Mouse (Mus musculus) heart, adult 2 months (tissue): ENCODE measurements around the gene Olfr1260. TPM values are rescaled to one million over a fixed set of nuclear protein-coding genes. Genes with fewer than 3 reads are reported as not detected.

Experiments
- DNase-seq, 2 experiments: peaks; one replicate each; pipeline ENCODE4 v3.0.0; 2021
- H3K27ac ChIP-seq: fragments of 200-600 bp; 2 replicates; pipeline ENCODE4 v1.8.1; 2022
- H3K27me3 ChIP-seq: fragments of 200-500 bp; 2 replicates; pipeline ENCODE4 v1.6.1; 2012; ENCODE audit warnings: mild to moderate bottlenecking, low read length, inconsistent platforms, mixed read lengths; ENCODE audit not compliant: control insufficient read depth, insufficient read depth
- H3K36me3 ChIP-seq: fragments of 200-500 bp; 2 replicates; pipeline ENCODE4 v1.6.1; 2012; ENCODE audit warnings: low read length, inconsistent platforms; ENCODE audit not compliant: control insufficient read depth, insufficient read depth
- H3K4me1 ChIP-seq: fragments of 200-500 bp; 2 replicates; pipeline ENCODE4 v1.6.1; 2011; ENCODE audit warnings: low read length; ENCODE audit not compliant: control insufficient read depth, insufficient read depth
- H3K4me3 ChIP-seq: fragments of 200-600 bp; 2 replicates; pipeline ENCODE4 v1.8.1; 2022
- H3K79me2 ChIP-seq: fragments of 200-500 bp; replicated peaks from 2 replicates; pipeline ENCODE4 v1.6.1; 2012; ENCODE audit warnings: mild to moderate bottlenecking, inconsistent platforms, low read length, moderate library complexity, mixed read lengths; ENCODE audit not compliant: control insufficient read depth, insufficient read depth
- H3K9ac ChIP-seq: fragments of 200-500 bp; 2 replicates; pipeline ENCODE4 v1.6.1; 2012; ENCODE audit warnings: low read depth, mild to moderate bottlenecking, control low read depth, inconsistent platforms, low read length, mixed read lengths
- CTCF ChIP-seq: fragments of 200-600 bp; IDR thresholded peaks from 2 replicates; pipeline ENCODE4 v1.8.1; 2022; ENCODE audit warnings: antibody characterized with exemption, mild to moderate bottlenecking, moderate library complexity
- EP300 ChIP-seq: fragments of 200-500 bp; IDR thresholded peaks from 2 replicates; pipeline ENCODE4 v1.6.1; 2011; ENCODE audit warnings: low read depth, low read length, control low read depth; ENCODE audit not compliant: insufficient read depth
- POLR2A ChIP-seq: fragments of 200-500 bp; IDR thresholded peaks from 2 replicates; pipeline ENCODE4 v1.6.1; 2011; ENCODE audit warnings: mild to moderate bottlenecking, low read depth, low read length, control low read depth; ENCODE audit not compliant: insufficient read depth
- WGBS: fragments of 180-500 bp; shearing (Covaris S2); methylation state at CpG from one replicate; pipeline ENCODE4 v1.1.7; 2018; 5-methylcytosine and 5-hydroxymethylcytosine counted together
- intact Hi-C: fragments of 180-260 bp; cut with DNase I; formaldehyde crosslinking; loops from one replicate; pipeline ENCODE4 v1.15.1; 2025
- long read RNA-seq: library from polyadenylated mRNA; stranded (forward); transcript quantifications from one replicate; pipeline ENCODE4 v2.0.0, GENCODE M21; 2021
- polyA plus RNA-seq: library from polyadenylated mRNA; depleted of rRNA; stranded (reverse); fragments of >200 nt; gene quantifications from 2 replicates; pipeline ENCODE4 v1.2.3, GENCODE M21; 2012; rRNA removed
- total RNA-seq, 2 experiments: library from RNA; stranded (reverse); gene quantifications; 2 replicates each; pipeline ENCODE4 v1.2.3; 2021

Gene Olfr1260
- total RNA-seq (not detected), polyA plus RNA-seq (not detected in 2 replicates)
- long read RNA-seq: 0 reads

DNA sequence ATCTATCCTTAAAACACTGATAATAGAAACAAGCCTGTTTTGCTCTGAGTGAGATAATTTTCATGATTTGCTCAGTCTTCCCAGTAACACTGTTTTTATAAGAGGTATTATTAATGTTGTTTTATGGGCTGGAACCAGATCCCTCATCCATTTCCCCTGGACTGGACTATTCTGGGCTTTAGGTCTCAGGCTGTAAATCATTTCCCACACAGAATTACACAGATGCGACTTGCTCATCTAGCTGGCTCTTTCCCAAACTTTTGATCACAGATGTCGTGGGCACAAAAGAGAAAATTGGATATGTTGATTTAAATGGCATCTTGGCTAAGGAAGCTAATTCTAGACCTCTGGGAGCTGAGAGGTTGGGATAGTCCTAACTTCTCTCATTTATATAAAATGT is at the start of gene Olfr1260:
TSS of gene Olfr1260 (plus strand) at position 157 of the 400 bp plus-strand sequence.
- Histone ChIP-seq H3K27me3 (no peaks in the 10 kb centered on the region), H3K9ac (no peak within 1 kb of the TSS), H3K4me3 (no peak within 1 kb of the TSS), H3K4me1 (no peaks in the 10 kb centered on the region), H3K79me2 (no peaks in the 10 kb centered on the region), H3K27ac (no peak within 1 kb of the TSS), H3K36me3 (no peaks in the 10 kb centered on the region)
- DNase-seq: no peak
- WGBS: 50% methylated on average over 2 of the region's 2 CpGs
- TF ChIP-seq POLR2A: no peak
- TF ChIP-seq EP300: no peak
- no peak for TF ChIP-seq CTCF
- intact Hi-C loops: no loop called here

DNA sequence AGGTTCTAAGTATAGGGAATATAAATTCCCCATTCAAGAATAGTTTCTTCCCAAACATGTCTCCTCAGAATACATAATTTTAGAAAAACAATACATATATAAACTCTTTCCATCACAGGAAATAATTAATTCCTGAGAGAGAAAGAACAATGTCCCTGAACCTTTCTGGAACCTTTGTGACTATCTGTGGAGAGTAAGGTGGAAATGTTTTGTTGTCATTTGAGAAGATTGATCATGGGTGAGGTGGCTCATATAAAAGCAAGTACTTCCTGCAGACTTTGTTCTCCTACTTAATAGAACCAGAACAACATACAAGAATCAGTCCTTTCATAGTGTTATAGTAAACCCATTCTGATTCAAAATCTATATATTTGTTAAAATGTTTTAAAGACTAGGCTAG is 47.1 kb upstream of the Olfr1260 start, which contains the start of gene Olfr1258:
TSS of gene Olfr1258 (plus strand) at position 301 of the 400 bp plus-strand sequence.
- no peak within 1 kb of the TSS for H3K4me3 ChIP-seq
- H3K9ac ChIP-seq: no peak within 1 kb of the TSS
- no peaks in the 10 kb centered on the region for H3K27me3 ChIP-seq
- H3K4me1 ChIP-seq: no peaks in the 10 kb centered on the region
- H3K79me2 ChIP-seq: no peaks in the 10 kb centered on the region
- no peak within 1 kb of the TSS for H3K27ac ChIP-seq
- H3K36me3 ChIP-seq: no peaks in the 10 kb centered on the region
- DNase-seq: no peak
- TF ChIP-seq POLR2A (no peak), CTCF (no peak), EP300 (no peak)
- intact Hi-C loops: no loop called here

DNA sequence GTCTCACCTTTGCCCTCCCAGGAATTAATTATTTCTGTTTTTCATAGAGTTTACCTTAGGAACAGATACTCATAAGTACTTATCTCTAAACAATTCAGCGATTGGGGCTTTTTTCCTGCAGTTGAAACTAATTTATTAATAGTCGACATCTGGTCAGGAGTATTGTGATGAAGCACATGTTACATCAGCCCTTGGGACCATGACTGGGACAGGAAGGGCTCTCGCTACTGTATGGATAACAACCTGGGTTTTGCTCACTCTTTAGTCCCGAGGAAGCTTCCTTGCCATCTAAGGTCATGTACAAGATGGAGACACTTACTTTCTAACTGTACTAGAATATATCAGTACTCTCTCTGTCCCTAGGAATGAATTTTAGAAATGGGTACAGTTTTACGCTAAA is 25.6 kb upstream of the Olfr1260 start, which contains the start of gene Olfr1259:
TSS of gene Olfr1259 (minus strand) at position 101 of the 400 bp plus-strand sequence.
- no peak within 1 kb of the TSS for H3K27ac ChIP-seq
- no peaks in the 10 kb centered on the region for H3K36me3 ChIP-seq
- 70% methylated on average over 5 of the region's 5 CpGs for WGBS
- H3K4me1 ChIP-seq: no peaks in the 10 kb centered on the region
- H3K4me3 ChIP-seq: no peak within 1 kb of the TSS
- H3K9ac ChIP-seq: no peak within 1 kb of the TSS
- H3K27me3 ChIP-seq: no peaks in the 10 kb centered on the region
- no peak for DNase-seq
- intact Hi-C loops: no loop called here
- TF ChIP-seq CTCF (no peak), EP300 (no peak), POLR2A (no peak)
- no peaks in the 10 kb centered on the region for H3K79me2 ChIP-seq

DNA sequence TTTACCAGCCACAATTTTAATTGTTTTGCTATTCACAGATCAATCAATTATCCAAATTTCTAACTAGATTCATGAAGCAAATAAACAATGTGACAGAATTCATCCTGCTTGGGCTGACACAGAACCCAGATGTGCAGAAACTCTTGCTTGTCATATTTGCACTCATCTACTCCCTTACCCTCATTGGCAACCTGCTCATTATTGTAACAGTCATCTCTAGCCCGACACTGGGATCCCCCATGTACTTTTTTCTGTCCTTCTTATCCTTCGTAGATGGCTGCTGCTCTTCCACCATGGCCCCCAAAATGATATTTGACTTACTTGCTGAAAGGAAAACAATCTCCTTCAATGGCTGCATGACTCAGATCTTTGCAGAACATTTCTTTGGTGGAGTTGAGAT is 3.6 kb downstream of the Olfr1260 start:
- WGBS: 70% methylated on average over 2 of the region's 2 CpGs
- Histone ChIP-seq H3K4me1 (no peaks in the 10 kb centered on the region), H3K4me3 (no peak overlapping the region), H3K9ac (no peak overlapping the region), H3K27me3 (no peaks in the 10 kb centered on the region), H3K27ac (no peak overlapping the region), H3K79me2 (no peaks in the 10 kb centered on the region), H3K36me3 (no peaks in the 10 kb centered on the region)
- TF ChIP-seq CTCF: no peak
- no peak for TF ChIP-seq EP300
- no peak for TF ChIP-seq POLR2A
- intact Hi-C loops: no loop called here
- no peak for DNase-seq

GRCm38 (mm10) chr2:89990921-89991320 is 16.8 kb downstream of the Olfr1260 start, which contains the start of gene Olfr1261:
Gene Olfr1261 (plus strand): TSS chr2:89991221.
- intact Hi-C loops: no loop called here
- no peak within 1 kb of the TSS for H3K27ac ChIP-seq
- TF ChIP-seq EP300 (no peak), POLR2A (no peak), CTCF (no peak)
- H3K4me1 ChIP-seq: no peaks in the 10 kb centered on the region
- no peak for DNase-seq
- H3K4me3 ChIP-seq: no peak within 1 kb of the TSS
- H3K27me3 ChIP-seq: no peaks in the 10 kb centered on the region
- H3K9ac ChIP-seq: no peak within 1 kb of the TSS
- H3K36me3 ChIP-seq: no peaks in the 10 kb centered on the region
- H3K79me2 ChIP-seq: no peaks in the 10 kb centered on the region

DNA sequence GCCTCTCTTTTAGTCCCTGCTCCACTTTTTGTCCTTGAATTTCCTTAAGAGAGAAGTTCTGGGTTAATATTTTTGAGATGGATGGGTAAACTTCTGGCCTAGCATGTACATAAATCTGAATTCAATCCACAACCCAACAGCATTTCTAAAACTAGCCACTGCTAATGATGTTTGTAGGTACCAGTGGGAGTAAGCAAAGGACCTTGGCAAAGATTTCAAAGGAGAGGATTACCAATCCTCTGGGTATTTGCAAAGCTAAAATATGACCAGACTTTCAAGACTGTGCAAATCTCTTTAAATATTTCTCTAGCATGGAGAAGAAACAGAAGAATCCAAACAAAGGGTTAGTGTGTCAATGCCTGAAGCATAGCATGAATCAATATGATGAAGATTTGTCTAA is 25.7 kb downstream of the Olfr1260 start, which contains the start of gene Olfr1262:
TSS of gene Olfr1262 (plus strand) at position 301 of the 400 bp plus-strand sequence.
- no peak within 1 kb of the TSS for H3K4me3 ChIP-seq
- H3K27me3 ChIP-seq: no peaks in the 10 kb centered on the region
- intact Hi-C loops: no loop called here
- H3K9ac ChIP-seq: no peak within 1 kb of the TSS
- no peak for DNase-seq
- H3K27ac ChIP-seq: no peak within 1 kb of the TSS
- H3K4me1 ChIP-seq: no peaks in the 10 kb centered on the region
- TF ChIP-seq CTCF: no peak
- no peak for TF ChIP-seq POLR2A
- no peak for TF ChIP-seq EP300
- H3K36me3 ChIP-seq: no peaks in the 10 kb centered on the region
- no peaks in the 10 kb centered on the region for H3K79me2 ChIP-seq
